Mouse (Mus musculus) mouse trophoblast stem cell (cell line): ENCODE results near the gene Rmi2.
"Not testable (repeated sequence)": the region's sequence is repeated elsewhere in the genome, so short reads cannot be mapped to it uniquely, and the experiment has no call there.

Experiments used
- in situ Hi-C, 2 experiments: fragments of 300-500 bp; cut with MseI, MboI; formaldehyde crosslinking; loops; 2 replicates in 1 of 2; 3 replicates in 1 of 2; pipeline ENCODE4 v1.15.1; 2025

The Rmi2 gene

GRCm38 (mm10) chr16:10825840-10826239 is 9.0 kb upstream of the Rmi2 start:
- in situ Hi-C loops: no loop called here

GRCm38 (mm10) chr16:10827269-10827668 is 7.6 kb upstream of the Rmi2 start:
- in situ Hi-C loops: no loop called here

- in situ Hi-C loops: no loop called here
Measured at GRCm38 (mm10) chr16:10827766-10828460, 6.9 kb upstream of the Rmi2 start.

- in situ Hi-C loops: no loop called here
Measured at GRCm38 (mm10) chr16:10828461-10828805, 6.4 kb upstream of the Rmi2 start.

GRCm38 (mm10) chr16:10834542-10834910 is 333 bp upstream of the Rmi2 start:
- in situ Hi-C loops: no loop called here

DNA sequence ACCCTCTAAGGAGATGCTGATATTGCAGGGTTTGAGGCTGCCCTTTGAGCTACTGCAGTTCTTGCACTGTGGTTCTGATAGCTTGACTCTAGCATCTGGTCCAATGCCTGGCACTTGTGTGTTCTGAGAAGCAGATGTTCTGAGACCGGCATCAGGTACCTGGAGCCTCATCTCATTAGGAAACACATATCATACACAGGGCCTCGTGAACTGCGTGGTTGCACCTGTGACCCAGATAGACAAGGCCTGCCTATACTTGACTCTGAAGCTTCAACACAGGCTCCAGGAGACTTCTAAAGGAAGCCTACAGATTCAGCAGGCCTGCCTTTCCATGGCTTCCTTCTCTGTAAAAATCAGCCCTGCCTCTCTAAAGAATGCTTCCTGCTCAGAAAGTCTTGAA is 1.5 kb downstream of the Rmi2 start:
- in situ Hi-C loops: no loop called here

DNA sequence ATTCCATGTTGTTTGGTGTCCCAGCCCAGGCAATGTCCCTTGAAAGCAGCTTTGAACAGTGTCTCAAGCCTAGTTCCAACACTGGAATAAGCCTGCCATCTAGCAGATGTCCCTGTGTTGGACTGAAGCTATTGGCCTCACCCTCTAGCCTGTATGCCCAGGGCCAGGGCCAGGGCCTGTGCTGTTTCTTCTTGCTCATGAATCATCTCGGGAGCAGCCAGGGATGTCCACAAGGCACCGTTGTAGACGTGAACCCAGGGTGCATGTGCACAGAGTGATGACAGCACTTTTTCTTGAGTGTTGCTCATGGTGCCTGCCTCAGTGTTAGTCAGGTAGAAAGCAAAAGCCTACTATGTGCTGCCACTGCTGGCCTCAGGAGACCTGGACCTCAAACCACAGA is 2.4 kb downstream of the Rmi2 start:
- in situ Hi-C loops: no loop called here

DNA sequence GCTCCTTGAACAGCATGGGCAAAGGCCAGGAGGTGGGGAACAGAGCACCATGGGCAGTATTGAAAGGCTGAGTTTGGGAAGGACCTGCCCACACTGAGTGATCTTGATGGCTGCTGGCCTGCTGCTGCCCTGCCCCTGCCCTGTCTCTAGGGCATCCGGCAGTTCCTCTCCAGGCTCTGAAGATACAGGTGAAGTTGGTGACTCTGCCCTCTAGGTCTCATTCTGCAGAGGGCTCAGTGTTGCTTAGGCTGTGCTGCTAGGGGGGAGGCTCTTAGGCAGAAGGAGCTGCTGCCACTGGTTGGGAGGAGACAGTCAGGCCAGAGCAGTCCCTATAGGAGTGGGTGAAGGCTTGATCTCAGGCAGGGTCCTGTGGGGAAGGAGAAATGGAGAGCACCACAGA is 3.0 kb downstream of the Rmi2 start:
- in situ Hi-C loops: no loop called here

DNA sequence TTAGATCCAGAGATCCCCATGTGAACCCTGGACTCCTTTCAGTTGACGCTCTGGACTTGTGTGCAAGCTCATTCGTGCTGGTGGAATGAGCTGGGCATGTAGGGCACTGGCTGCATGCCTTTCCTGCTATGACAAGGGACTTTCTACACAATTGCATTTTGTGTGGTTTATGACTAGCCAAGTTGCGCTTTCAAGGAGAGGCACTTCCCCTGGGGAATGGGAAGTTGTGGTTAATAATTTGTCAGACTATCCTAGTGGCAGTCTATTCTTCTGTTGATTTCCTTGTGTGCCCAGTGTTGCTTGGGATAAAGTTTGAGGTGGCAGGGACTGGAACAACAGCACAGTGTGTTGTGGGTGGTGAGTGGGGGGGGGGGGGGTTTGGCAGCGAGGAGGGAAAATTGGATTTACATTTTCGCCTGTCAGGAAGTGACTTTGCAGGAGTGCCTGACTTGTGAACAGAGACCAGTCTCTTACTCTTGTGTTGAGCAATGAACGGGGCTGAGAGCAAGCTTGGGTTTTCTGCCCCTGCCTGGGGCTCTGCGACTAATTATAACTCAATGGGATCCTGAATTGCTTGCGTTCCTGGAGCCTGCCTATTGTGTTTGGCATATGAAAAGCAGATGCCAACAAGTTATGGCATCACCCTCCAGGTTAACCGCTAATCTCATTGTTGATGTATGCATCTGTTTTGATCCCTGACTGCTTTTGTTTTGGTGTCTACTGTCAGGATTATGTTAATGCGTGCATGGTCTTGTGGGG is 3.8 kb downstream of the Rmi2 start:
- in situ Hi-C loops: no loop called here

DNA sequence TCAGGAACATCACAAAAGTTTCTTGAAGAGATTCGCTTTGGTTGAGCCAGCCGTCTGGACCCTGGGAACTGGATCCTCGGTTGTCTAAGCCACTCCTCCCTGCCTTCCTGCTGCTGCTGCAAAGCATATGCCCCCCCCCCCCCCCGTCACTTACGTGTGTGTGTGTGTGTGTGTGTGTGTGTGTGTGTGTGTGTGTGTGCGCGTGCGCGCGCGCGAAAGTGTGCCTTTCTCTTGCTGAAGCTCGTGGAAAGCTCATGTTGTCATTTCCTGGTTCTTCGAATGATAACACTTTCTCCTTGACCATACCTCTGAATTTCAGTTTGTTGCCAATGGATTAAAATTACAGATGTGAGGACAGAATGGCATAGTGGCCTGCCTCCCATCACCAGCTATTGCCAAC is 5.2 kb downstream of the Rmi2 start:
- in situ Hi-C loops: loop anchor here in 1 of 2 experiments (10.0 kb wide), 1 partner anchor 265 kb away; no protein-coding TSS in a partner anchor

DNA sequence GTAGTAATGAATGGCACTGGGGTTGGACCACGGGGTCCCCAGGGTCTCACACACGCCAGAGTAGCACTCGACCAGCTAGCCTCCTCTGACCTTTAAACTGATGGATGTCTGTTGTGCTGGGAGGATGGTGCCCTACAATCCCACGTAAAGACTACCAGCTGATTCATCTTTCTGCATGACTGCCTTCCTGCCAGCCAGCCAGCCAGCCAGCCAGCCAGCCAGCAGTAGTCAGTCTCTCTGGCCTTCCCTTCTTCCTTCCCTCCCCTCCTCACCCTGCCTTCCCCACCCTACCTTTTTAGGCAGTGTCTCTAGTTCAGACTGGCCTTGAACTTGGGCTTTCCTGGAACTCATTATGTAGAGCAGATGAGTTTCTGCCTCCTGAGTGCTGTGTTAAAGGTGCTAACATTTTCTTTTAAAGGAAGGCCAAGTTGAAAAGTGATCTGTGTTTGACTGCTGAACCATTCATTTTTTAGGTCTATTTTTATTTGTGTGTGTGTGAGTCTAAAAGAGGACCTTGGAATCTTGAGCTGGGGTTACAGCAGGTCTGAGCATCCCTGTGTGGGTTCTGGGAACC is 7.5 kb downstream of the Rmi2 start:
- in situ Hi-C loops: loop anchor here in 1 of 2 experiments (10.0 kb wide), 1 partner anchor 268 kb away; no protein-coding TSS in a partner anchor

- in situ Hi-C loops: loop anchor here in 1 of 2 experiments (10.0 kb wide), 1 partner anchor 269 kb away; no protein-coding TSS in a partner anchor
Measured at GRCm38 (mm10) chr16:10843486-10844318, 8.8 kb downstream of the Rmi2 start.

DNA sequence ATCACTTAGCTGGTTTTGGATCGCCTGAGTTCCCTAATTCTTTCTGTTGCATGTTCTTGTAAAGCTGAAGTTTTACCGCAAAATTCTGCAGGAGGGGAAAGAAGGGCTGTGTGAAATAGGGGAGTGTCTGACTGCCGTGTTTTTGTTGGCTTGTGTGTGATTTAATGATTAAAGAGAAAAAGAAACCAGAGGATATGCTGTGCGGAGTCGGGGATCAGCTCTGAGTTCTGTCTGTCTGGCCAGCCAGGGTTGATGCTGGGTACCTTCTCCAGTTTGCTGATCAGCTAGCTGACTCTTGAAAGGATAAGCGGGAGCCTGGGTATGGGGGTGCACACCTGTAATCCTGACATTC is 9.4 kb downstream of the Rmi2 start:
- in situ Hi-C loops: loop anchor here in 1 of 2 experiments (10.0 kb wide), 1 partner anchor 269 kb away; no protein-coding TSS in a partner anchor

DNA sequence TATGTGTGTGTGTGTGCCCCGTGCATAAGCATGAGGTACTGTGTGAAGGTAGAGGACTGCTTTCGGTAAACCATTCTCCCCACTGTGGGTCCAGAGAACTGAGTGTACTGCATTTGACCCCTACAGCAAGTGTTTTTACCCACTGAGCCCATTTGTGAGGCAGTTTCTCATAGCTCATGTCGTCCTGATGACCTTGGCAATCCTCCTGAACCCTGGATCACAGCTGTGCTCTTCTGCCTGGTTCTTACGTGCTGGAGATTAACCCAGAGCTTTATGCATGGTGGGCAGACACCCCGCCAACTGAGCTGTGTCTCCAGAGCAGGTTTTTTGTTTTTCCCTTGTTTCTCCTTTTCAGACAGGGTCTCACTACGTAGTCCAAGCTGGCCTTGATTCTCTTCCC is 11.1 kb downstream of the Rmi2 start:
- in situ Hi-C loops: loop anchor here (5.0 to 10.0 kb wide), 2 partner anchors 271 to 279 kb away; no protein-coding TSS in a partner anchor

DNA sequence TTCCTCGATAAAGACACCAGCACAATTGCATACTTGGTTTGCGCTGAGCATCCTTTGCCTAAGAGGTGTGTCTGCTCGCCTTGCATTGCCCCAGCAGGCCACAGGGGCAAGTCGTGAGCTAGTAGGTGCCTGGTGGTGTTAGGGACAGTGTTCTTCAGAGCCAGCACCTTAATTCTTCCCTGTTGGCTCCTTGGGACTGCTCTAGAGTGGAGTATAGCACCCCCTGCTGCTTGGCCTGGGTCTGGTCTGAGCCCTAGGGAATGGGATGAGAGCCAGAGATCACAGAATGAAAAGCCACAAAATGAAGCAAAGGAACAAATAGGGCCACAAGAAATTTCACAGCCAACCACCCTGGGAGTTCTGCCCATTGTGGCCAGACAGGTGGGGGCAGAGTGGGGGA is 11.6 kb downstream of the Rmi2 start:
- in situ Hi-C loops: loop anchor here (5.0 to 10.0 kb wide), 2 partner anchors 272 to 279 kb away; no protein-coding TSS in a partner anchor

- in situ Hi-C loops: loop anchor here (5.0 to 10.0 kb wide), 2 partner anchors 275 to 283 kb away; no protein-coding TSS in a partner anchor
Measured at GRCm38 (mm10) chr16:10849965-10850861, 15.4 kb downstream of the Rmi2 start.

DNA sequence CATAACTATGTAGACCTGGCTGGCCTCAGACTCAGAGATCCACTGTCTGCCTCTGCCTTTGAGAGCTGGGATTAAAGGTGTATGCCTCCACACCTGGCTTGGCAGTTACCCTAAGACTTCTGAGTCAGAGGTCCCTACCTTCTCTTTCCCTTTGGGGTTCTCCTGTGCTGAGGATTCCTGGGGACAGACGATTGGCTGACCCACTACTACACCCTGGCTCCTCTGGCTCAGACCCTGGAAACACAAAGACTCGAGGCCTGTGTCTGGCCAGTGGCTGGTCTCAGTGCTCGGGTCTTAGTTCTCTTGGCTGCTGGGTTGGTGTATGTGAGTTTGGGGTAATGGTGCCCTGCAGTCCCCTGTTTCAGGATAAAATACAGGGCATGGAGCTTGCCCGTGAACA is 16.0 kb downstream of the Rmi2 start:
- in situ Hi-C loops: no loop called here

DNA sequence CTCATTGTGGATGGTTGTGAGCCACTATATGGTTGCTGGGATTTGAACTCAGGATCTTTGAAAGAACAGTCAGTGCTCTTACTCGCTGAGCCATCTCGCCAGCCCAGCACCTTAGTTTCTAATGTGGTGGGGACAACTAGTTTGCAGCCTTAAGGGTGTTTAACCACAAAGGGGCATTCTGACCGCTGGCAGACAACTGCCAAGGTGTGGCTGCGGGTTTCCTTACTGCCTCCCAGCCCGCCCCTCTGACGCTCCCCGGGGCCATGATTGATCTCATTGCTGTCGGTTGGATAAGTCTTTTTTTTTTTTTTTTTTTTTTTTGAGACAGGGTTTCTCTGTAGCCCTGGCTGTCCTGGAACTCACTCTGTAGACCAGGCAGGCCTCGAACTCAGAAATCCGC is 17.4 kb downstream of the Rmi2 start:
- in situ Hi-C loops: not testable (repeated sequence)

GRCm38 (mm10) chr16:10859726-10860245 is 24.9 kb downstream of the Rmi2 start:
- in situ Hi-C loops: loop anchor here in 1 of 2 experiments (5.0 kb wide), 1 partner anchor 292 kb away; no protein-coding TSS in a partner anchor

DNA sequence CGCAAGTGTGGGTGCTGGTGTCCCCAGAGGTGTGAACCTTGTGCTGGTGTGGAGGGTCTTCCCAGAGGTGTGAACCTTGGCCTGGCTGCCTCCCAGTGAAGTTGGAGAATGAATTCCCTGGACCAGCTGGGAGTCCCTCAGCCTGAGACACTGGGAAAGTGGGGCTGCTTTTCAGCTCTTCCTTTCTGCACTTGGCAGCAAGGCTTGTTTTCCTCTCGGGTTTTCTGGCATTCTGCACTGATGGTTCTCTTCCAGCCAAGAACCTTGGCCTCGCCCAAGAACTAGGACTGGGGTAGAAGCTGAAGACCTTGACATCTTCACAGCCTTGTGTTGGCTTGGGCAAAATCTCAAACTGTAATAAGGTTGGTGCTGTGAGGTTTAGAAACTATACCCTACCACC is 26.5 kb downstream of the Rmi2 start:
- in situ Hi-C loops: loop anchor here in 1 of 2 experiments (5.0 kb wide), 1 partner anchor 294 kb away; no protein-coding TSS in a partner anchor
